ENCODE assay signal across 12 mouse cellular contexts in genomic region chr11:53441921-53442320, GRCm38 (mm10). TPM values are rescaled to one million over a fixed set of nuclear protein-coding genes. Genes with fewer than 3 reads are reported as not detected.
A peak's percentile ranks its signal among the peaks of the same experiment; 100 is the strongest.
DNase-seq lines count a peak whose midpoint lies in the region; ATAC-seq and TF ChIP-seq lines count a peak whose summit lies in the region.
"Had no signal": no experiment of that assay in that cellular context is flagged by ENCODE, and none has a peak within 500 bp of the region (broad histone marks: within the 10 kb centered on the region; RNA-seq: fewer than 3 reads in every experiment).

No protein-coding gene starts in this region.

- under 1% methylated on average over 12 of the region's 12 CpGs for WGBS in liver, embryonic 12.5 days (ENCODE audit: insufficient replicate concordance)
- 42% methylated on average over 12 of the region's 12 CpGs for WGBS in midbrain, postnatal 0 days

- TF ChIP-seq POLR2A in testis, adult 2 months (IDR thresholded peaks at IDR 0.05; ENCODE audit: control insufficient read depth, low read depth, low read length) = peak; percentile 41; the same call in 1 of the 2 replicates

- TF ChIP-seq CTCF in gastrocnemius, adult 2 months (IDR thresholded peaks at IDR 0.05) = no peak
- no peak for TF ChIP-seq CTCF in testis, adult 2 months (IDR thresholded peaks at IDR 0.05; ENCODE audit: control insufficient read depth, insufficient read depth, insufficient replicate concordance, low read depth, low read length)
- no peak for TF ChIP-seq CTCF in midbrain, postnatal 0 days (IDR thresholded peaks at IDR 0.05)

- H3K36me3 ChIP-seq in testis, adult 2 months (ENCODE audit: control insufficient read depth, insufficient read depth, low read length) = no peaks in the 10 kb centered on the region
- no peaks in the 10 kb centered on the region for H3K36me3 ChIP-seq in liver, embryonic 12.5 days
- H3K36me3 ChIP-seq in midbrain, postnatal 0 days (ENCODE audit: insufficient read depth, low read length) = no peaks in the 10 kb centered on the region
- H3K36me3 ChIP-seq: midbrain, embryonic 12.5 days had no signal

- H3K27me3 ChIP-seq in testis, adult 2 months (ENCODE audit: control insufficient read depth, insufficient read depth, low read length) = no peaks in the 10 kb centered on the region
- peaks cover 5% of the 10 kb centered on the region; the same call in 1 of the 2 replicates for H3K27me3 ChIP-seq in liver, embryonic 12.5 days (replicated peaks)
- no peaks in the 10 kb centered on the region for H3K27me3 ChIP-seq in midbrain, postnatal 0 days (ENCODE audit: insufficient read depth, low read length)
- H3K27me3 ChIP-seq: midbrain, embryonic 12.5 days had no signal

- intact Hi-C loops in gastrocnemius, adult 2 months (cut with DNase I) = no loop called here

- peak overlapping the region; percentile 48 for H3K4me3 ChIP-seq in gastrocnemius, adult 2 months
- H3K4me3 ChIP-seq in testis, adult 2 months (ENCODE audit: control insufficient read depth, low read depth, low read length) = no peak overlapping the region
- 0 out of 2 replicates have a peak overlapping the region, but pooled peaks have one; percentile 1 for H3K4me3 ChIP-seq in liver, embryonic 12.5 days
- H3K4me3 ChIP-seq in midbrain, postnatal 0 days (ENCODE audit: low read depth, low read length) = no peak overlapping the region
- H3K4me3 ChIP-seq: midbrain, embryonic 12.5 days had no signal

- H3K9me3 ChIP-seq in liver, embryonic 12.5 days (replicated peaks) = no peaks in the 10 kb centered on the region
- no peaks in the 10 kb centered on the region for H3K9me3 ChIP-seq in midbrain, postnatal 0 days (ENCODE audit: low read length)
- H3K9me3 ChIP-seq: midbrain, embryonic 12.5 days had no signal

- H3K27ac ChIP-seq in gastrocnemius, adult 2 months = peak overlapping the region; percentile 85
- H3K27ac ChIP-seq in testis, adult 2 months (ENCODE audit: control insufficient read depth, insufficient read depth, low read depth, low read length) = no peak overlapping the region
- H3K27ac ChIP-seq in liver, embryonic 12.5 days = peak overlapping the region; percentile 53; the same call in 1 of the 2 replicates
- no peak overlapping the region for H3K27ac ChIP-seq in midbrain, postnatal 0 days (ENCODE audit: low read depth, low read length)
- H3K27ac ChIP-seq: midbrain, embryonic 12.5 days had no signal

- H3K4me2 ChIP-seq in liver, embryonic 12.5 days = peak overlapping the region; percentile 51
- no peak overlapping the region for H3K4me2 ChIP-seq in midbrain, postnatal 0 days (ENCODE audit: low read depth, low read length, poor library complexity, severe bottlenecking)
- H3K4me2 ChIP-seq: midbrain, embryonic 12.5 days had no signal

- peak; percentile 31 for ATAC-seq in liver, embryonic 12.5 days
- no peak for ATAC-seq in midbrain, postnatal 0 days (ENCODE audit: low FRiP score)

- no peaks in the 10 kb centered on the region for H3K4me1 ChIP-seq in testis, adult 2 months (ENCODE audit: control insufficient read depth, insufficient read depth, low read length)
- peaks cover 25% of the 10 kb centered on the region for H3K4me1 ChIP-seq in liver, embryonic 12.5 days
- no peaks in the 10 kb centered on the region for H3K4me1 ChIP-seq in midbrain, postnatal 0 days (ENCODE audit: insufficient read depth, low read length)
- H3K4me1 ChIP-seq: midbrain, embryonic 12.5 days had no signal

- no peak for DNase-seq in gastrocnemius, adult 2 months
- DNase-seq in gastrocnemius, postnatal 25 days = no peak
- DNase-seq in testis, postnatal 14 days (ENCODE audit: low spot score) = no peak
- DNase-seq in thymus, postnatal 4 days = peak; percentile 66
- no peak for DNase-seq in midbrain, postnatal 0 days (ENCODE audit: low spot score)
- DNase-seq in cerebellum, adult 11 months = no peak
- DNase-seq: cerebellum, postnatal 36 days; kidney, adult 8-10 months had no signal

- H3K9ac ChIP-seq in liver, embryonic 12.5 days = no peak overlapping the region
- H3K9ac ChIP-seq in midbrain, postnatal 0 days (replicated peaks; ENCODE audit: low read length, poor library complexity, severe bottlenecking) = no peak overlapping the region
- H3K9ac ChIP-seq: midbrain, embryonic 12.5 days had no signal

RNA-seq across cellular contexts. Expression of gene Gdf9, which starts 11.1 kb away (rescaled TPM):
- total RNA-seq in gastrocnemius, adult 2 months (2021) = under 1 TPM; 0.26 to 0.61 TPM
- total RNA-seq in gastrocnemius, postnatal 25 days (2021) = under 1 TPM; 0.20 to 0.54 TPM
- 8.4 and 10.1 TPM in 2 replicates for polyA plus RNA-seq in testis, adult 2 months (2012; rRNA removed)
- 0.21 and 0.33 TPM in 2 replicates for polyA plus RNA-seq in liver, embryonic 12.5 days (2016; fragmentation: Nextera tagmentation; extraction: Ambion mirVana)
- 0.05 and 5.5 TPM in 2 replicates for total RNA-seq in midbrain, postnatal 0 days (2014; rRNA removed)
- 1.1 and 2.3 TPM in 2 replicates for polyA plus RNA-seq in midbrain, postnatal 0 days (2015; fragmentation: Nextera tagmentation; extraction: Ambion mirVana)

RNA-seq across cellular contexts. Expression of gene Uqcrq, which starts 11.3 kb away (rescaled TPM):
- total RNA-seq in gastrocnemius, adult 2 months (2021) = 1,000 to 10,000 TPM; 1,156 to 1,696 TPM
- total RNA-seq in gastrocnemius, postnatal 25 days (2021) = 1,000 to 10,000 TPM; 1,448 to 1,479 TPM
- 955 and 969 TPM in 2 replicates for polyA plus RNA-seq in testis, adult 2 months (2012; rRNA removed)
- polyA plus RNA-seq in liver, embryonic 12.5 days (2016; fragmentation: Nextera tagmentation; extraction: Ambion mirVana) = 641 and 664 TPM in 2 replicates
- total RNA-seq in midbrain, postnatal 0 days (2014; rRNA removed) = 19.6 and 23.8 TPM in 2 replicates
- polyA plus RNA-seq in midbrain, postnatal 0 days (2015; fragmentation: Nextera tagmentation; extraction: Ambion mirVana) = 860 and 944 TPM in 2 replicates

RNA-seq across cellular contexts. Expression of gene Gm10447, which starts 15.0 kb away (rescaled TPM):
- not detected for total RNA-seq in gastrocnemius, adult 2 months (2021)
- total RNA-seq in gastrocnemius, postnatal 25 days (2021) = not detected
- polyA plus RNA-seq in testis, adult 2 months (2012; rRNA removed) = 0.05 and 0.11 TPM in 2 replicates
- polyA plus RNA-seq in liver, embryonic 12.5 days (2016; fragmentation: Nextera tagmentation; extraction: Ambion mirVana) = 0.05 and 0.10 TPM in 2 replicates
- not detected in 2 replicates for total RNA-seq in midbrain, postnatal 0 days (2014; rRNA removed)
- polyA plus RNA-seq in midbrain, postnatal 0 days (2015; fragmentation: Nextera tagmentation; extraction: Ambion mirVana) = 0.11 TPM in 2 replicates
- polyA plus RNA-seq: midbrain, embryonic 12.5 days had no signal

RNA-seq across cellular contexts. Expression of gene Shroom1, which starts 15.1 kb away (rescaled TPM):
- under 1 TPM; 0.36 to 0.54 TPM for total RNA-seq in gastrocnemius, adult 2 months (2021)
- total RNA-seq in gastrocnemius, postnatal 25 days (2021) = under 1 TPM; 0.23 to 0.35 TPM
- 0.41 and 1.1 TPM in 2 replicates for polyA plus RNA-seq in testis, adult 2 months (2012; rRNA removed)
- polyA plus RNA-seq in liver, embryonic 12.5 days (2016; fragmentation: Nextera tagmentation; extraction: Ambion mirVana) = 1.9 and 2.0 TPM in 2 replicates
- 5.4 and 10.9 TPM in 2 replicates for total RNA-seq in midbrain, postnatal 0 days (2014; rRNA removed)
- 3.4 and 4.1 TPM in 2 replicates for polyA plus RNA-seq in midbrain, postnatal 0 days (2015; fragmentation: Nextera tagmentation; extraction: Ambion mirVana)

RNA-seq across cellular contexts. Expression of gene Leap2, which starts 19.0 kb away (rescaled TPM):
- total RNA-seq in gastrocnemius, adult 2 months (2021) = not detected
- not detected for total RNA-seq in gastrocnemius, postnatal 25 days (2021)
- not detected in 2 replicates for polyA plus RNA-seq in testis, adult 2 months (2012; rRNA removed)
- polyA plus RNA-seq in liver, embryonic 12.5 days (2016; fragmentation: Nextera tagmentation; extraction: Ambion mirVana) = 5.3 and 5.4 TPM in 2 replicates
- not detected in 2 replicates for total RNA-seq in midbrain, postnatal 0 days (2014; rRNA removed)
- not detected in 2 replicates for polyA plus RNA-seq in midbrain, postnatal 0 days (2015; fragmentation: Nextera tagmentation; extraction: Ambion mirVana)
- total RNA-seq: left cerebral cortex, postnatal 25 days had no signal
- polyA plus RNA-seq: midbrain, embryonic 12.5 days had no signal

Comparison
In these comparisons a context has a peak if more than half of its experiments do, and no peak if none do; other contexts are left out.
1. H3K27ac ChIP-seq: peak in gastrocnemius, adult 2 months (single experiment) and liver, embryonic 12.5 days (single experiment); none in testis, adult 2 months (single experiment) and midbrain, postnatal 0 days (single experiment).
2. H3K4me3 ChIP-seq: peak in gastrocnemius, adult 2 months (single experiment) and liver, embryonic 12.5 days (single experiment); none in testis, adult 2 months (single experiment) and midbrain, postnatal 0 days (single experiment).
3. RNA of gene Uqcrq, which starts 11.3 kb away (total RNA-seq): 1,156 to 1,696 TPM in gastrocnemius, adult 2 months and 1,448 to 1,479 TPM in gastrocnemius, postnatal 25 days; 19.6 to 23.8 TPM in midbrain, postnatal 0 days; every median in the first group is over 10 times any median in the second.